Mouse (Mus musculus) 3T3-L1 (cell line): ENCODE results near the gene Cntf.
"Not testable (repeated sequence)": the region's sequence is repeated elsewhere in the genome, so short reads cannot be mapped to it uniquely, and the experiment has no call there.

Source experiments
- DNase-seq: peaks from one replicate; pipeline ENCODE4 v3.0.0-alpha.2; 2015; ENCODE audit warnings: low read depth, low spot score

The Cntf gene

DNA sequence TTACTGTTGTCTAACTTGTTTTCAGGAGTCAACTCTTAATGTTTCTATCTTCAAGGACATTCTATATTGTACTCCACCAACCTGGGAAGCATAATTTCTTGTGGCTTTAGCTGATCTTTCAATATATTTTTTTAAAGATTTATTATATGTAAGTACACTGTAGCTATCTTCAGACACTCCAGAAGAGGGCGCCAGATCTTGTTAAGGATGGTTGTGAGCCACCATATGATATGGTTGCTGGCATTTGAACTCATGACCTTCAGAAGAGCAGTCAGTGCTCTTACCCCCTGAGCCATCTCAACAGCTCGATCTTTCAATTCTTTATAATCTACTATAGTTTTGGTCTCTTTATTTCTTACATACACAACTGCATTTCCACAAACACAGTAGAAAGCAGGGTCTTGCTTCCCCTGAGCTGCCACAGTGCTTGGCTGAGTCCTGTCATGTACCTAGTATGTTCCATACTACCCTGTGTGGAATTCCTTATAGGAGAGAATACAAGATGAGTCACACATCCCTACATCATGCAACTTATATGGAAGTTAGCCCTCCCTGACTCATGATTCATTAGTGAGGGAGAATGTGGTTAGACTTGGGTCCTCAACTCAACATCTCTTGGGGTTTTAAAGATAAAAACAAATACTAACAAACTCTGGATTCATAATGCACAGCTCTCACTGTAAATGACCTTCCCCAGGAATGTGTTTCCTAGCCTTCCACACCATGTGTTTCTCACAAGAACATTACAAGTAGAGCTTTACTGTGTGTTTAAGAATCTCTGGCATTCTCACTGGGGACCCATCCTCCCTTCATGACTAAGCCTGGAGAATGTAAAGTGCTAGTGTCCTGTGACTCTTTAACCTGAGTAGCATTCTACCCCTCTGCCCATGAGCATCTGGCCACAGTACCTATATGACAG is 3.0 kb downstream of the Cntf start:
- peak; percentile 85 for DNase-seq

DNA sequence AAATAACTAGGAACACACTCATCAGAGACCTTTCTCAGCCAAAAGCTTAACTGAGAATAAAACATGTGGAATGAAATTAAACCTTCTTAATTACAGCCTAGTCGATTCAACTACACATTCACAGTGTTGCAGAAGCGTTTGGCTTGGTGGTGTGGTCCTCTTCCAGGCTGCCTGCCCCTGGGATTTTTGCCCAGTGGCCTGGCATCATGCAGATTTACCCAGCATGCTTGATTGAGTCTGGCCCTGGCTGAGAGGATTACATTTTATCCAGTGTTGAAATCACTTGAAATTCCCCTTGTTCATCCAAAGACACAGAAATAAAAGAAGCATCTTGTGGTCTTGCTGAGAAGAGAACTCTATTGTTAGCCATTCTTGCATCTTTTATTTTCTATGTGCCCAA is 5.8 kb downstream of the Cntf start:
- peak; percentile 34 for DNase-seq

DNA sequence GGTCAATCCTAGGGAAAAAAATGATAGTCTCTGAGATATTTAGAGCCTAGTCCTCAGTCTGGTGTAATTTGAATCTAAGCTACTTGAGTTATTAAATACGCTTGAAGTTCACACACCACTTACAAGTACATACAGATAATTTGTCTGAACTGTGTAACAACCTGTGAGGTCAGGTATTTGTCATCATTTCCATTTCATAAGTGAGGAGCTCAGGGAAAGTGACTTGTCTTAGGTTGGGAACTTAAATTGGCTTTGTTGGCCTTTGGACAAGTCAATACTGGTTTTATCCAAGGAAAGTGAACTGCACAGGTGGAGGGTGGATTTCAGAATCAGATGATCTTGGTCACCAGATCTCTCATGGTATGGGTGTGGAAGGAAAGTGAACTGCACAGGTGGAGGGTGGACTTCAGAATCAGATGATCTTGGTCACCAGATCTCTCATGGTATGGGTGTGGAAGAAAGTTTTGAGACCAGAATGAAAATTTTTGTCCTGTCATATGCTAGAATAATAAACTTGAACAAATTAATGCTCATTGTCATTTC is 6.4 kb downstream of the Cntf start:
- no peak for DNase-seq

- no peak for DNase-seq
Observed at GRCm38 (mm10) chr19:12756286-12756685, 9.1 kb downstream of the Cntf start.

DNA sequence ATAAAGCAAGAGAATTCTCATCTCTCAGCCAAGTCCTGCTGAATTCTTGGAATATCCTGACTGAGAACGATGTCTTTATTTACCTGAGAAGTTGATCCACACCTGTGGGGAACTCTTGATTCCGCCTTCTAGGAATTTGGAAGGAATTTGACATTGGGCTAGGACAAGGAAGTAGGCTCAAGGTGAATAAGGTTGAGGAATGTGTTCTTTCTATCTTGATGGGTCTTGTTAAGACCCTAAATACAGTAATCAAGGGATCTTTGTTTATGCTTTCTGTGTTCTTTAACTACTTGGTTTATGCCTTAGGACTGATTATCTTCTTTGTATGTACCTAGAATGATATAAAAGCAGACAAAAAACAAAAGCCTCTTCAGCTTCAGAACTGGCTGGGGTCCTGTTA is 33.5 kb downstream of the Cntf start:
- DNase-seq = no peak

DNA sequence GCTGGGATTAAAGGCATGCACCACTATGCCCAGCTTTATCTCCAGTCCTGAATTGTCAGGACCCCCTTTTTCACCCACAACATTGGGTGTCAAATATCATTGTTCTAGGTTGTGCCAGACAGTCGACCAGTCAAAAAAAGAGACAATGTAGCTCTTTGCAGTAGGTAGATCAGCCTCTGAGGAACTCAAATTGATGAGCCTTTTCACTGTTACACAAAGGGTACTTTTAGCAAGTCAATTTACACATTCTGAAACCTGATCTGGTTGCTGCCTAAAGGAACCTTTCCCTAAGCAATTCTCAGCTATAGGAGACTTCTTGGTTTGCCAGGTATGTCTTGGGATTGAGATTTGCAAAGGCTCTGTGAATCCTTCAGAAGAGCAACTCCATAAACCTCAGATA is 34.4 kb downstream of the Cntf start:
- no peak for DNase-seq

DNA sequence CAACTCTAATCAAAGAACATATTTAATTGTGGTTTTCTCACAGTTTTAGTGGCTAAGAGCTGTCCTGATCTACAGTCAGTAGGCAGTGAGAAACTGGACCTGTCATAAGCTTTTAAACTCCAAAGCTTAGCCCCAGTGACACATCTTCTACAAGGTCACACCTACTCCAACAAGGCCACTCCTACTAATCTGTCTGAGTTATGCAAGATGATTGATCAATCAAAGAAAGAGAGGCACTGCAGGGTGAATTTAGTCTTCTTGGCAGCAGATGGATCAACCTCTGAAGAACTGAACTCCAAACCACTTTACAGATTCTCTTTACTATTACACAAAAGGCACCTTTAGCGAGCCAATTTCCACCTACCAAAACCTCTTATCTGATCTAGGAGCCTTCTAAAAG is 39.6 kb downstream of the Cntf start:
- DNase-seq = no peak

DNA sequence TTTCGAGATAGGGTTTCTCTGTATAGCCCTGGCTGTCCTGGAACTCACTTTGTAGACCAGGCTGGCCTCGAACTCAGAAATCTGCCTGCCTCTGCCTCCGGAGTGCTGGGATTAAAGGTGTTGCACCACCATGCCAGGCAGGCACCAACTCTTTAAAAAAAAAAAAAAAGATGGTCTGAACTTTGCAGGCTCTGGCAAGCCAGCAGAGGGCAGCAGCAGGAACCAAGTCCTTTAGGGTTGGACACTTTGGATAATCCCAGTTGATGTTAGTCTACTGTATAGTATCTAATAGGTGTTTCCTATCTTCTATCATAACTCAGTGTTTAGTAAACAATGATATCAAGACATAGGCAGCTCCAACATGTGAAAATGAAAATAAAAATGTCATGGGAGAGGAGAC is 43.1 kb downstream of the Cntf start:
- peak; percentile 70 for DNase-seq

- DNase-seq = not testable (repeated sequence)
Observed at GRCm38 (mm10) chr19:12721596-12721995, 43.8 kb downstream of the Cntf start.

DNA sequence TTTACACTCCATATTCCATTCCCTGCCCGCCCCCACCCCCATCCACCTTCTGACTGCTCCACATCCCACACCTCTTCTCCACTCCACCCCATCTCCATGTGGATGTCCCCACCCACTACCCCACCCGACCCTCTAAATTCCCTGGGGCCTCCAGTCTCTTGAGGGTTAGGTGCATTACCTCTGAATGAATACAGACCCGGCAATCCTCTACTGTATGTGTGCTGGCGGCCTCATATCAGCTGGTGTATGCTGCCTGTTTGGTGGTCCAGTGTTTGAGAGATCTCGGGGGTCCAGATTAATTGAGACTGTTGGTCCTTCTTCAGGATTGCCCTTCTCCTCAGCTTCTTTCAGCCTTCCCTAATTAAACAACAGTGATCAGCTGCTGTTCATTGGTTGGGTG is 44.5 kb downstream of the Cntf start:
- not testable (repeated sequence) for DNase-seq

- no peak for DNase-seq
Observed at GRCm38 (mm10) chr19:12720463-12720862, 45.0 kb downstream of the Cntf start.

GRCm38 (mm10) chr19:12719189-12719588 is 46.2 kb downstream of the Cntf start:
- no peak for DNase-seq
